Mouse (Mus musculus) G1E (cell line): ENCODE results near the gene Scgb2b2.

Source experiments
- CTCF ChIP-seq: IDR thresholded peaks from 2 replicates; pipeline ENCODE4 v1.5.1; 2012; ENCODE audit warnings: low read depth, low read length, inconsistent platforms, mixed read lengths
- GATA1 ChIP-seq: IDR thresholded peaks from 2 replicates; pipeline ENCODE4 v1.6.1; 2012; ENCODE audit warnings: borderline replicate concordance, low read length, inconsistent platforms, mixed read lengths
- GATA2 ChIP-seq: IDR thresholded peaks from 2 replicates; pipeline ENCODE4 v1.6.1; 2012; ENCODE audit warnings: low read depth, low read length, inconsistent platforms, borderline replicate concordance
- POLR2AphosphoS5 ChIP-seq: IDR thresholded peaks from 2 replicates; pipeline ENCODE4 v1.6.1; 2012; ENCODE audit warnings: low read depth, low read length, inconsistent platforms; ENCODE audit not compliant: insufficient replicate concordance
- TAL1 ChIP-seq: conservative IDR thresholded peaks from 2 replicates; pipeline ENCODE4 v1.6.1; 2012; ENCODE audit warnings: low read depth, low read length, inconsistent platforms, mixed read lengths

GRCm38 (mm10) chr7:31291721-31292120 is 1.4 kb downstream of the Scgb2b2 start, which contains the start of gene Scgb1b2:
- no peak for TF ChIP-seq CTCF
- no peak for TF ChIP-seq GATA2
- TF ChIP-seq POLR2AphosphoS5, result no peak
- no peak for TF ChIP-seq TAL1
- TF ChIP-seq GATA1, result no peak
